Mouse (Mus musculus) lung, adult 2 months (tissue): Measurements from ENCODE around the gene Srpr. TPM values are rescaled to one million over a fixed set of nuclear protein-coding genes. Genes with fewer than 3 reads are reported as not detected.

Source experiments
- DNase-seq: peaks from one replicate; pipeline ENCODE4 v3.0.0; 2022
- H3K4me1 ChIP-seq: fragments of 200-500 bp; 2 replicates; pipeline ENCODE4 v1.6.1; 2011; ENCODE audit warnings: low read length; ENCODE audit not compliant: control insufficient read depth, insufficient read depth
- H3K4me3 ChIP-seq: fragments of 200-500 bp; replicated peaks from 2 replicates; pipeline ENCODE3; 2011; ENCODE audit warnings: low read depth, mild to moderate bottlenecking, control low read depth, low read length; ENCODE audit errors: extremely low read depth
- CTCF ChIP-seq: fragments of 200-500 bp; IDR thresholded peaks from 2 replicates; pipeline ENCODE4 v1.5.1; 2011; ENCODE audit warnings: mild to moderate bottlenecking, low read length, control low read depth; ENCODE audit not compliant: insufficient read depth
- POLR2A ChIP-seq: fragments of 200-500 bp; IDR thresholded peaks from 2 replicates; pipeline ENCODE4 v1.6.1; 2011; ENCODE audit warnings: low read depth, mild to moderate bottlenecking, control low read depth, low read length, borderline replicate concordance; ENCODE audit errors: extremely low read depth
- WGBS: fragments of 180-500 bp; shearing (Covaris S2); methylation state at CpG from one replicate; pipeline ENCODE4 v1.1.7; 2018; 5-methylcytosine and 5-hydroxymethylcytosine counted together
- polyA plus RNA-seq: library from polyadenylated mRNA; depleted of rRNA; stranded (reverse); fragments of >200 nt; gene quantifications from 2 replicates; pipeline ENCODE4 v1.2.3, GENCODE M21; 2012

Gene Srpr
- polyA plus RNA-seq, 1 experiment, result 88.1 TPM

DNA sequence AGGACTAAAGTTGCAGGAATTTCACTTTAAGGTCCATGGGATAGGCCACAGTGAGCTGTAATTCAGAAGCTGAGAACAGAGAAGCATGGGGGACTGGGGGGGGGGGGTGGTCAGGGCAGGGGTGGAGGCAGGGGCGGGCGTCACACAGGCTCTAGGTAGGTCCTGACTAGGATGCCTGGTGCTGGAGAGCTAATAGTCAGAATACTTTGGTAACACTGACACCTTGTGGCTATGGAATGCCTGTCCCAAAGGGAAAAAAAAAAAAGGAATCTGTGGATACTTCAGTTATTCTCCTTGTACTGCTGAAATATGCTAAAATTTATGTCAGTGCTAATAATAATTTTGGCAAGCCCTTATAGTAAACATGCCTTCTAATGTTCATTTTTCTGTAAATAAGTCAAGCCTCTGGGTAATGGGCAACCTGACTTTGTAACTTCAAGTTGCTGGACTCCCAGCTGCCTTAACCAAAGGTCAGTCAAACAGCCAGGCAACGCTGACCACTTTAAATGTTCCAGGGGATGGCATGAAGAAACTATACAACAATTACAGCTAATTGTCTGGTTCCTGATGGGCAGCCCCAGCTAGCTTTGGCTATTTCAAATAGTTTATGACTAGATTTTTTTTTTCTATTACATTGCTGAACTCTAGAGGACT lies 33.7 kb upstream of the Srpr start:
- WGBS, result 31% methylated on average over 3 of the region's 3 CpGs
- H3K4me3 ChIP-seq, result no peak overlapping the region
- DNase-seq, result no peak
- H3K4me1 ChIP-seq, result peaks cover 6% of the 10 kb centered on the region
- TF ChIP-seq CTCF, result peak; percentile 32; the same call in 1 of the 2 replicates
- no peak for TF ChIP-seq POLR2A

DNA sequence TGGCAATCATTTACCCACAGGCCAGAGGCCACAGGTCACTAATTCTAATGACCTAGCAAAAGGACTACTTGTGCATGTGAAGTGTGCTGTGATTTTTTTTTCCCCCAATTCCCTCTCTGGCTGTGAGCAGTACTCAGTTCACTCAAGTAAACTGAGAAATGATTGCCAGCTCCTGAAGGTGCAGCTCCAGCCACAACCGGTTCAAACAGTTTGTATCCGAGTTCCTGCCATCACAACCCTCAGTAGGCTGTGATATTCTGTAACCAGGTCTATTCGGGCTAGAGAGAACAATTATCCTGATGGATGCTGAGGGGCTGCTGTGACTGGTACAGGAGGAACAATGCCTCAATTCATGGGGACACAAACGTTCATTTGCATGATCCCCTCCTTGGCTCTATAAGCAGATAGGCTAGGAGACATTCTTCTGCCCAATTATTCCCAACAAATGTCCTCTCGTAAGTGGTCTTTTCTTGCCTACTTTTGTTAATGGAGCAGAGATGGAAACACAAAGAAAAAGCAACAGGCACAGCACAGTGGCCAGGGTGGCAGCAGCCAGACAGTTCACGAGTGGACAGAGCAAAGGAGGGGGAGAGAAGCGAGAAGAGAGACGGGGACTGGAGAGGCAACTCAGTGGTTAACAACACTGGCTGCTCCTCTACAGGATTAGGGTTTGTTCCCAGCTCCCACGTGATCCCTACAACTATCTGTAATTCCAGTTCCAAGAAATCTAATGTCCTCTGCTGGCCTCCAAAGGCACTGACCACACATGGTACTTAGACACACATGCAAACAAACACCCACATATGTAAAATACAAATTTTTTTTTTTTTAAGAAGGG lies 33.0 kb upstream of the Srpr start:
- no peak for DNase-seq
- TF ChIP-seq POLR2A (no peak), CTCF (no peak)
- Histone ChIP-seq H3K4me3 (no peak overlapping the region), H3K4me1 (peaks cover 6% of the 10 kb centered on the region)
- WGBS, result 67% methylated on average over 9 of the region's 9 CpGs

DNA sequence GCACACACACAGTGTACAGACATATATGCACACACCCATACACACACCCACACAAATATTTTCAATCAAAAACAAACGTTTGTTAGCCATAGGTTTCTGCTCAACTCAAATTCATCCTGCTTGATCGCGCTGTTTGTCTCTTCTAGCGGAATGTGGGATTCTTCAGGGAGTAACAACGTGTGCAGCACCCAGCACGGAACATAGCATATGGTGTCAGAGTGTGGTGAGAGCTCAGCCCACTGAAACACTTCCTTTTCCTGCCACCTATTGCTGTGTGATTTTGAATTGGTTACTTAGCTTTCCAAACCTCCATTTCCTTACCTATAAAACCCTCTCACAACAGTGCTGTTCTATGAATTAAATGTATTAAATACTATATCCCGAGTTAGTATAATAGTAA lies 29.9 kb upstream of the Srpr start:
- H3K4me3 ChIP-seq, result no peak overlapping the region
- WGBS, result 90% methylated on average over 7 of the region's 7 CpGs
- no peak for DNase-seq
- TF ChIP-seq CTCF, result no peak
- no peak for TF ChIP-seq POLR2A
- H3K4me1 ChIP-seq, result peaks cover 1% of the 10 kb centered on the region

DNA sequence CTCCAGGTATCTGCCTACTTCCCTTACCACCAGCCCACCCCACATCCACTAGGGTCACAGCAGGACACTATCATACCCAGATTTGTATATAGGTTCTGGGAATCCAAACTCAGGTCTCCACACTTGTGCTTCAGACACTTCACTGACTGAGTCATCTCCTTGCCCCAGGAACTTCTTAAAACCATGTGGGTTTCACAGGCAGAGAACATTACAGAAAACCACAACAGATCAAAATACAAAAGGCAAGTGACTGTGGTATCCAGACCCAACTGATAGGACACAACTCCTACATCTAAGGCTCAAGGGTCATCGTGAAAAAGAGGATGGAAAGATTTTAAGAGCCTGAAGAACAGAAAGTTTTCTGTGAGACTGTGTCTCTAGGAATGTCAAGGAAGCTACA lies 26.6 kb upstream of the Srpr start:
- peaks cover 4% of the 10 kb centered on the region for H3K4me1 ChIP-seq
- no peak overlapping the region for H3K4me3 ChIP-seq
- WGBS, result 86% methylated on average over 1 of the region's 1 CpGs
- no peak for DNase-seq
- TF ChIP-seq POLR2A (no peak), CTCF (no peak)

DNA sequence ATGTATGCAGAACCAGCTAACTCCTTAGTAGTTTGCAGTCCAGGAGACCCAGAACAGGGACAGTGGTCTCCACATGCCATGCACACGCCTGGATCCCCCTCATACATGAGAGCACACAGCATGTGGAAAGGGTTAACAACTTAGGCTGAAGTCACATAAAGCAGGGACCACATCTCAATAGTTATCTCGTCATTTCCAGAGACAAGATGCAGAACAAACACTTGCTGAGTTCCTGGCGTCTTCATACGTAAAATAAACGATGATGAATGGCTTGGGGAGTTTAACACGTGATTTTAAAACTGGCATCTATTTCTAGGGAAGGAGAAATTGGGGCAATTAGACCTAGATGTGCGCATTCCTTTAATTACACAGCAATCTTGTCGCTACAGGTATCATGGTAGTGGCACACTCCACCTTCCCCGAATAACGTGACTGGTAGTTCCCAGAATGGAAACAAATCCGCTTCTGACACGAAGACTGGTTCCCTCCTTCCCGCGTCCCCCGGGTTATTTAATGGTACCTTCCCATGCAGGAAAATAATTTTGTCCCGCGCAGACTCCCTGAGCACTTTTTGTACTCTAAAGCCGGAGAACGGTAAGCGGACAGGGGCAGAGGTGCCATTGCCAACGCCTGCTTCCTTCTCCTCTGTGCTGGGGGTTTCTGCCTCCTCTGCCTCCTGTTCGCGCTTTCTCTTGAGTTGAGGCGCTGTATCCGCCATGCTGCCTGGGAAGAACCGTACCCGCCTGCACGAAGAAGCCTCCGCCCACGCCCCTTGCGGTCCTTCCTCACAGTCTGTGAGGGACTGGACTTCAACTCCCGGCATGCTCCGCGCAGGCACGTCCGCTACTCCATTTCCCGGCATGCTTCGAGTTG lies 24.5 kb upstream of the Srpr start, which contains the start of gene Dcps:
Dcps (minus strand) TSS at position 811 of the 873 bp plus-strand sequence.
- peak; percentile 93 for DNase-seq
- no peak for TF ChIP-seq CTCF
- TF ChIP-seq POLR2A, result peak; percentile 66; the same call in 1 of the 2 replicates
- Histone ChIP-seq H3K4me3 (peak within 1 kb of the TSS; percentile 74), H3K4me1 (peaks cover 4% of the 10 kb centered on the region)
- under 1% methylated on average over 38 of the region's 38 CpGs for WGBS

DNA sequence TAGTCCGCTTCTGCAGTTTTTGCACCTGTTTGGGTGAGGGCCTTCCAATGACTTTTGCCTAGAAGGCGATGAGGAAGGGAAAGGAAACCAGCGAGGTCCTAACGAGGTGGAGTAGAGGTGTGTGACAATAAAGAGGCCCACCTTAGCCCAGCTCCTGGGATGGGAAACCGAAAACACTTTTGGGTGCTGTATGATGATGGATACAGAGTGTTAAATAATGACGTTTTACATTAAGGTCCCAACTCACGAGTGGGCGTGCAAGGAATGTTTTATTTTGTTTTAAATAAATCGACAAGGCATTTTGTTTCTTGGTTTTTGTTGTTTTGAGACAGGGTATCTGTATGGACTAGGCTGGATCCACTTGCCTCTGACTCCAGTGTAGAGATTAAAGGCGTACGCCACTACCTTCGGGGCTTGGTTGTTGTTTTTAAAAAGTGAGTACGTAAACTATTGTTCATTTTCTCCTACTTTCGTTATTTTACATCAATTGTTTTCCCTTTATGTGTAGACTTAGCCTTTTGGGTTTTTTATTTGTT lies 23.8 kb upstream of the Srpr start:
- TF ChIP-seq CTCF (no peak), POLR2A (no peak)
- H3K4me3 ChIP-seq, result peak overlapping the region; percentile 74
- H3K4me1 ChIP-seq, result peaks cover 4% of the 10 kb centered on the region
- no peak for DNase-seq
- 41% methylated on average over 14 of the region's 14 CpGs for WGBS

DNA sequence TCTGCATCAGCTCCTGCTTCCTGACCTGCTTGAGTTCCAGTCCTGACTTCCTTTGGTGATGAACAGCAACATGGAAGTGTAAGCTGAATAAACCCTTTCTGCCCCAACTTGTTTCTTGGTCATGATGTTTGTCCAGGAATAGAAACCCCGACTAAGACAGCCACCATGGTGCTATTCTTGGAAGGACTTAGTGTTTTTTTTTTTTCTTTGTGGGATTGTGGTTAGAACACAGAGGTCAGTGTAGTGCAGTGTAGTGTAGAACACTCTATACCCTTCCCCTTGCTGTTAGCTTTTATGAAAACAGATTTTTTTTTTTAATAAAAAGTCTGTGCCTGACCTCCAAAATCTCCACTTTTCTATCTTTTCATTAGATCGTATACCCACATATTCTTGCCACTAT lies 17.1 kb upstream of the Srpr start:
- no peaks in the 10 kb centered on the region for H3K4me1 ChIP-seq
- no peak for TF ChIP-seq POLR2A
- no peak for TF ChIP-seq CTCF
- no peak for DNase-seq
- WGBS, result 68% methylated on average over 2 of the region's 2 CpGs
- no peak overlapping the region for H3K4me3 ChIP-seq

DNA sequence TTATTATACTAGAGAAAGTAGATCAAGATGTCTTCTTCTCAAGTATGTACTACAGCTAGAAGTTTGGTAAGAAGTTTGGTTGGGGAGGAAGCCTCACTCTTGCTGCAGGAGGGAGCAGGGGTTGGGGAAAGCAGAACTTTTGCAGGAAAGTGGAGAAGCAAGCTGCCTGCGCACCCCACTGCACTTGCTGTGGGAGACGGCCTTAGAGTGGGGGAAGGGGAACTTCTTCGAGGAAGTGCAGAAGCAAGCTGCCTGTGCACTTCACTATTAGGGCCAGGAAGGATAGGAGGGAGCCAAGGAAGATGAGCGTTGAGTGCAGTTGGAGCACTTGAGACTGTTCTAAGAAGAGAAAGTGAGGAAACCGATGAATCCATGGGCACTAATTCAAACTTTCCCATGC lies 16.6 kb upstream of the Srpr start:
- DNase-seq, result no peak
- Histone ChIP-seq H3K4me1 (no peaks in the 10 kb centered on the region), H3K4me3 (no peak overlapping the region)
- WGBS, result 67% methylated on average over 5 of the region's 5 CpGs
- TF ChIP-seq POLR2A (no peak), CTCF (no peak)

DNA sequence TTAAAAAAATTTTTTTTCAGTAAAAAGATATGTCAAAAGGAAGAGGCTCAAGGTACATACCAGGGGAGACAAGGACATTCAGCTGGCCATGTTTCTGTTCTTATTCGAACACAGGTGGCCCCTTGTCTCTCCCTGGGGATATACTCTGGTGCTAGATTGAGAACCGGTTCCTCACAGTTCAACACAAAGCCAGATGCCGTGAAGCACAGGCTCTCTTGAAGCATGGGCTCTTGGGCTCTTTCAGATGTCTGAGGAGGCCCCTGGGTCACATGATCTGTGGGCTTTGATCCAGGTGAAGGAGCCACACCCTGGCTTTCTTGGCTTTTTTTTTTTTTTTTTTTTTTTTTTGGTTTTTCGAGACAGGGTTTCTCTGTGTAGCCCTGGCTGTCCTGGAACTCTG lies 13.5 kb upstream of the Srpr start:
- no peak for DNase-seq
- TF ChIP-seq CTCF (no peak), POLR2A (no peak)
- no peak overlapping the region for H3K4me3 ChIP-seq
- H3K4me1 ChIP-seq, result no peaks in the 10 kb centered on the region; the same call in 1 of the 2 replicates
- WGBS, result 58% methylated on average over 4 of the region's 4 CpGs
